Mouse (Mus musculus) forebrain, embryonic 11.5 days (tissue): ENCODE measurements at regions not wholly inside any gene's neighbourhood (a gene's known extent, or its start where the extent isn't known, plus 50 kb on each side); places are given as distances from the start of the nearest gene placed in this dataset.

ENCODE experiments used
- ATAC-seq: fragments of 200-750 bp; cut with Nextera tagmentation; replicated peaks from 2 replicates; pipeline ENCODE4 v1.8.0; 2017; ENCODE audit warnings: moderate TSS enrichment; ENCODE audit not compliant: low FRiP score
- DNase-seq: peaks from one replicate; pipeline ENCODE4 v3.0.0-alpha.2; 2017; ENCODE audit warnings: low spot score
- H3K27ac ChIP-seq: fragments of 300-500 bp; sonication (generic); 2 replicates; pipeline ENCODE4 v1.5.1; 2014; ENCODE audit warnings: low read depth, low read length
- H3K27me3 ChIP-seq: fragments of 300-500 bp; sonication (generic); 2 replicates; pipeline ENCODE4 v1.6.1; 2014; ENCODE audit warnings: mild to moderate bottlenecking, low read length, mixed read lengths; ENCODE audit not compliant: control insufficient read depth, insufficient read depth
- H3K36me3 ChIP-seq: fragments of 300-500 bp; sonication (generic); 2 replicates; pipeline ENCODE4 v1.6.1; 2014; ENCODE audit warnings: mild to moderate bottlenecking, low read length, moderate library complexity, mixed read lengths; ENCODE audit not compliant: control insufficient read depth, insufficient read depth
- H3K4me1 ChIP-seq: fragments of 300-500 bp; sonication (generic); replicated peaks from 2 replicates; pipeline ENCODE4 v1.6.1; 2014; ENCODE audit warnings: low read length, mixed read lengths; ENCODE audit not compliant: control insufficient read depth, insufficient read depth
- H3K4me2 ChIP-seq: fragments of 300-500 bp; sonication (generic); 2 replicates; pipeline ENCODE4 v1.6.1; 2014; ENCODE audit warnings: low read depth, mild to moderate bottlenecking, low read length, moderate library complexity, mixed read lengths; ENCODE audit not compliant: severe bottlenecking
- H3K4me3 ChIP-seq: fragments of 300-500 bp; sonication (generic); 2 replicates; pipeline ENCODE4 v1.5.1; 2014; ENCODE audit warnings: low read depth, low read length
- H3K9ac ChIP-seq: fragments of 300-500 bp; sonication (generic); 2 replicates; pipeline ENCODE4 v1.6.1; 2014; ENCODE audit warnings: low read length
- H3K9me3 ChIP-seq: fragments of 300-500 bp; sonication (generic); 2 replicates; pipeline ENCODE4 v1.6.1; 2016; ENCODE audit warnings: low read length, mixed read lengths; ENCODE audit not compliant: control insufficient read depth
- WGBS: fragments of 180-500 bp; shearing (Covaris S2); extraction: QIAGEN DNeasy Blood & Tissue Kit; methylation state at CpG from one replicate; pipeline ENCODE4 v1.1.7; 2014; 5-methylcytosine and 5-hydroxymethylcytosine counted together

DNA sequence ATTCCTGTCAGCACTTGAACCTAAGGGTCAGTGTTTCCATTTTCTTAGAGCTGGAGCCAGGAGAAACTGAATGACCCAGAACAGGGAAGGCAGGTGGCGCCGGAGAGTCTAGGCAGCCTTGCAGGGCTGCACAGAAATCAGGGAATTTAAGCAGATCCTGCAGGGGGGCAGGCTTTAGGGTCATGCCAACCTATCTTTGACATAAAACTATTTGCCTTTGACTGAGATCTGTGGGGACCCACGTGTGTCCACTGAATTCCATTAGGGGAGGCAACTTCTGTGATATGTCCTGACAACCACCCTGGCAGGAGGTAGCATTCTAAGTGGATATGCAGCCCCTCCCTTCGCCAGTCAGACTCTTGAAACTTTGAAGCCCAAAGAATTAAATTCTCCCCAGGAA is 135.6 kb upstream of the Ctnna2 start:
- Histone ChIP-seq H3K4me1 (no peaks in the 10 kb centered on the region), H3K9ac (no peak overlapping the region), H3K36me3 (no peaks in the 10 kb centered on the region), H3K27ac (no peak overlapping the region), H3K27me3 (no peaks in the 10 kb centered on the region), H3K4me2 (no peak overlapping the region), H3K9me3 (no peaks in the 10 kb centered on the region), H3K4me3 (no peak overlapping the region)
- no peak for DNase-seq
- peak; percentile 60; the same call in 1 of the 2 replicates for ATAC-seq
- 31% methylated on average over 4 of the region's 4 CpGs for WGBS

- 87% methylated on average over 2 of the region's 2 CpGs for WGBS
- no peak for ATAC-seq
- DNase-seq, result no peak
- H3K9me3 ChIP-seq, result no peaks in the 10 kb centered on the region
- no peak overlapping the region for H3K4me2 ChIP-seq
- H3K9ac ChIP-seq, result no peak overlapping the region
- no peaks in the 10 kb centered on the region for H3K4me1 ChIP-seq
- H3K27me3 ChIP-seq, result no peaks in the 10 kb centered on the region
- no peak overlapping the region for H3K4me3 ChIP-seq
- no peaks in the 10 kb centered on the region for H3K36me3 ChIP-seq
- no peak overlapping the region for H3K27ac ChIP-seq
These were observed 103.0 kb upstream of the Ctnna2 start for GRCm38 (mm10) chr6:78082528-78082927.

- Histone ChIP-seq H3K9ac (no peak overlapping the region), H3K4me3 (no peak overlapping the region), H3K9me3 (no peaks in the 10 kb centered on the region), H3K4me2 (no peak overlapping the region), H3K27me3 (no peaks in the 10 kb centered on the region), H3K27ac (no peak overlapping the region), H3K4me1 (no peaks in the 10 kb centered on the region), H3K36me3 (no peaks in the 10 kb centered on the region)
- no peak for DNase-seq
- ATAC-seq, result no peak
- 84% methylated on average over 4 of the region's 4 CpGs for WGBS
These were observed 99.4 kb upstream of the Ctnna2 start for GRCm38 (mm10) chr6:78078919-78079318.

- WGBS, result 62% methylated on average over 1 of the region's 1 CpGs
- ATAC-seq, result peak; percentile 56; the same call in 1 of the 2 replicates
- DNase-seq, result no peak
- no peaks in the 10 kb centered on the region for H3K9me3 ChIP-seq
- H3K4me1 ChIP-seq, result no peaks in the 10 kb centered on the region
- no peak overlapping the region for H3K9ac ChIP-seq
- no peak overlapping the region for H3K4me2 ChIP-seq
- no peaks in the 10 kb centered on the region for H3K36me3 ChIP-seq
- no peak overlapping the region for H3K4me3 ChIP-seq
- no peak overlapping the region for H3K27ac ChIP-seq
- no peaks in the 10 kb centered on the region for H3K27me3 ChIP-seq
These were observed 86.8 kb upstream of the Ctnna2 start for GRCm38 (mm10) chr6:78066323-78066722.

GRCm38 (mm10) chr6:78065737-78066136 is 86.2 kb upstream of the Ctnna2 start:
- Histone ChIP-seq H3K9me3 (no peaks in the 10 kb centered on the region), H3K4me3 (no peak overlapping the region), H3K27me3 (no peaks in the 10 kb centered on the region), H3K9ac (no peak overlapping the region), H3K36me3 (no peaks in the 10 kb centered on the region), H3K27ac (no peak overlapping the region), H3K4me2 (no peak overlapping the region), H3K4me1 (no peaks in the 10 kb centered on the region)
- ATAC-seq (0 out of 2 replicates have a peak, but pooled peaks have one; percentile 21), DNase-seq (no peak)
- WGBS, result 50% methylated on average over 2 of the region's 2 CpGs
